Mouse (Mus musculus): ENCODE results near the gene Zbtb2.

The Zbtb2 gene

GRCm38 (mm10) chr10:4387701-4388383 lies at the start of gene Zbtb2:
Zbtb2 (minus strand) TSS chr10:4388108.
- DNase-seq (ENCODE audit: low spot score in 2 of 2), result peak; percentile 66 to 68

GRCm38 (mm10) chr10:4435416-4435815 lies 47.5 kb upstream of the Zbtb2 start:
- no peak for DNase-seq (ENCODE audit: low spot score in 2 of 2)

DNA sequence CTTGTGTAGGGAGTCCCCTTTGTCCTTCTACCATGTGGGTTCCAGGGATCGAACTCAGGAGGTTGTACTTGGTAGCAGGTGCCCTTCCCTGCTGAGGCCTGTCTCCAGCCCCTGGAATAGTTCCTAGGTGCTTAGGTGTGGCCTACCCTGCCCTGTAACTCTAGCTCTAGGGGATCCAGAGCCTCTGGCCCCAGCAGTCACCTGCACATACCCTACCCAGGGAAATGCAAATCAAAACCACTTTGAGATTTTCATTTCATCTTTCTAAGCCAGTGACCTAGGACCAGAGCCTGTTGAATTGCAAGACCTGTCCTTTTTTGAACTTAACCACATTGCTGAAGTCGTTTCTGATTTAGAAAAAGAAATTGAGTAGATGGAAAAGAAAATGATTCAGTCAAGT lies 46.0 kb upstream of the Zbtb2 start:
- peak; percentile 26 to 34 for DNase-seq (ENCODE audit: low spot score in 2 of 2)

GRCm38 (mm10) chr10:4432996-4433755 lies 45.3 kb upstream of the Zbtb2 start:
- peak; percentile 4 to 17 for DNase-seq (ENCODE audit: low spot score in 2 of 2)

- DNase-seq (ENCODE audit: low spot score in 2 of 2), result peak; percentile 95 to 96
Measured at GRCm38 (mm10) chr10:4432123-4432931, 44.4 kb upstream of the Zbtb2 start, which contains the start of the genes Rmnd1 and Armt1. Rmnd1 (minus strand) TSS chr10:4432388. Armt1 (plus strand) TSS chr10:4432467.

GRCm38 (mm10) chr10:4431746-4432122 lies 43.8 kb upstream of the Zbtb2 start:
- DNase-seq (ENCODE audit: low spot score in 2 of 2), result no peak

DNA sequence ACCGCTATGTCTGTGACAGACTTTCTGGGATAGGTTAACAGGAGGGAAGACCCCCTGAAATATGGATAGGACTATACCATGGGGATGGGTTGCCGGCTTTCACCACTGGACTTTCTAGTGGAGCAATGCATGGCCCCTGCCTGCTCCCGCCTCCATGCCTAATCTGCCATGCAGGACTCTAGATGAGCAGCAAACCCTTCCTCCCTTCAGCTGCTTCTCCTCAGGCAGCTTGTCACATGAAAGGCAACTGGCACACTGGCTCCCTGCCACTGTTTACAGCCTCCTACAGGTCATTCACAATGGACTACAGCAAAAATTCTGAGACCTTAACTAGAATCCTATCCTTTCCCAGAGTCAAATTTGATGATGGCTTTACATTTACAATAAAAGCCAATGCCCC lies 42.9 kb upstream of the Zbtb2 start:
- DNase-seq (ENCODE audit: low spot score in 2 of 2), result no peak

- DNase-seq (ENCODE audit: low spot score in 2 of 2), result peak; percentile 12 to 31
Measured at GRCm38 (mm10) chr10:4430399-4430798, 42.5 kb upstream of the Zbtb2 start.

DNA sequence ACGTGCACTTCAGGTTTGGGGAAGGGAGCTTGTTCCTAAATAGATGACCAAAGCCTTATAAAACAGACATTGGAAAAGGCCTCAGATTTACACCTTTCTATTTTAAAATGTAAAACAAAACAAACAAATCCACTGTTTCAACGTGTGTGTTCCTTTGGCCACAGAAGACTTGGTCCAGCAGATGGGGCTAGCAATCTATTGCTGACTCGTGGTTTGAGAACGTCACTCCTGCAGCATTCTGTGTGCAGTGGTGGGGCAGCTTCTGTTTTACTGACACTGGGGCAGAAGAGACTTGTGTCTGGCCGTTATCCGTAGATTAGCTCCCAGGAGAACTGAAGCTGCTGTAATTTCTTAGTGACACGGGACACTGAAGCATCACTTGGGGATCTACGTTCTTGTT lies 37.3 kb upstream of the Zbtb2 start:
- no peak for DNase-seq (ENCODE audit: low spot score in 2 of 2)

DNA sequence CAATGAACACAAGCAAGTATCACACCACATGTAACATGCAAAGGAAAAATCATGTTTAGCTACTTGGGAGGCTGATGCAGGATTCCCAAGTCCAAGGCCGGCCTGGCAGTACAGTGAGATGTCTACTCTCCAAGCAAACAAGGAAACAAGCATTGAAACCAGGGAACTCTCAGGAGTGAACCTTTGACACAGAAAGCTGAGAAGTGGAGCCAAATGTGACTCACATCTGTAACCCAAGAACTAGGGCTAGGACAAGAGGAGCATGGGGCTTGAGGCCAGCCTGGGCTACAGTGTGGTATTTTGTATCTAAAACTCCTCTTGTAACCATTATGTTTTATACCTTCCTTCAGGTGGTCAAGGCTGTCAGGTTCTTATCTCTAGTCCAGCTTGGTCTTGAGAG lies 19.3 kb upstream of the Zbtb2 start:
- no peak for DNase-seq (ENCODE audit: low spot score in 2 of 2)

DNA sequence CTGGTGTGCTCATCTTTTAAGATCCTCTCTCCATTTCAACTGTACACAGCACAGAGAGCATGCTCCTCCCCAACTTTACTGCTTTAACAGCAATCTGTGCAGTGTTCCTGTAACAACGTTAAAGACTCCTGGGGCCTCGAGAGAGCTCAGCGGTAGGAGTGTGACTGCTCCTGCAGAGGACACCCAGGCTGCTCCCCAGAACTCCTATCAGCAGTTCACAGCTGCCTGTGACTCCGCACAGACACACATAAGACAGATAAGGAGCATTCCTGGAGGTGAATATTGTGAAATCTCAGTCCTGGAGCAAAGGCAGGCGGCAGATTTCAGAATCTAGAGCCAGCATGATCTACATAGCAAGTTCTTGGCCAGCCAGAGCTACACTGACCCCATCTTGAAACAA lies 17.6 kb upstream of the Zbtb2 start:
- no peak for DNase-seq (ENCODE audit: low spot score in 2 of 2)

DNA sequence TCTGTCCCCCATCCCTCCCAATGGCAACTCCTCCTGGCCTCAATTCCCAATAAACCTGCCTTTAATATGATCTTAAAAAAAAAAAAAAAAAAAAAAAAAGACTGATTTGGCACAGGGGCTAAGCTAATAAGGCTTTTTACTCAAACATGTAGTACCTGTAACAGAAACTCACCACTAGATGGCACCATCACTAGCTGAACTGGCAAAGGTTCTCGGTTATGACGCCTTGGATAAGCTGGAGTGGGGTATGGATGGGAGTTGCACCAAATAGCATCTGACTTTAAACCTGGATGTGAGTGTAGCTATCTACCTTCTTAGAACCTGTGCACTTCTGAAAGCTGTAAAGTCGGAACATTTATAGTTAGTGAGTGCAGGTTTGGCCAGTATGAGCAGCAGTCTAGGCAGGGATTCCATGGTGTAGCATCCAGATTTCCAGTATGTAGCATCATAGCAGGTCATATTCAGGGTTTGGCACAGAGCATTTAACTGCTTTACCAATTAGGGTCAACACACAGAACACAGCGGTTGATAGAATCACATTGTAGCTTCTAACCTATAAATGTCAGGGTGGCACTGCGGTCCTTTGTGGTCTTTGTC lies 17.1 kb upstream of the Zbtb2 start:
- peak; percentile 38 to 41 for DNase-seq (ENCODE audit: low spot score in 2 of 2)

DNA sequence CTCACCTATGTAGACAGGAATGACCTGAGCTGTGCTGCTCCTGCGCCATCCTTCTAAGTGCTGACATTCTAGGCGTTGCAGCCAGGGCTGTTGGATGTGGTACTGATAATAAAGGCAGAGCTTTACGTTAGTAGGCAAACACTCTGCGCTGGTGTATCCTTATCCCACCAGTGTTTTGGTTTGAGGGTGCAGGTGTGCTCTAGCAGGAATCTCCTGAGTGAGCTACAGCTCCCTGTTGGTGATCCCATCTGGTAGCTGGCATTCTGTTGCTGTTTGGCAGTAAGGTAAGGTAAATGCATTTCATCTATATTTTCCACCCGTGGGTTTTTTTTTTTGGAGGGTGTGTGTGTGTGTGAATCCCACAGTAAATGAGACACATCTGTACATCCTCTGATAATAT lies 10.2 kb upstream of the Zbtb2 start:
- no peak for DNase-seq (ENCODE audit: low spot score in 2 of 2)

GRCm38 (mm10) chr10:4395321-4395720 lies 7.4 kb upstream of the Zbtb2 start:
- DNase-seq (ENCODE audit: low spot score in 2 of 2), result no peak

DNA sequence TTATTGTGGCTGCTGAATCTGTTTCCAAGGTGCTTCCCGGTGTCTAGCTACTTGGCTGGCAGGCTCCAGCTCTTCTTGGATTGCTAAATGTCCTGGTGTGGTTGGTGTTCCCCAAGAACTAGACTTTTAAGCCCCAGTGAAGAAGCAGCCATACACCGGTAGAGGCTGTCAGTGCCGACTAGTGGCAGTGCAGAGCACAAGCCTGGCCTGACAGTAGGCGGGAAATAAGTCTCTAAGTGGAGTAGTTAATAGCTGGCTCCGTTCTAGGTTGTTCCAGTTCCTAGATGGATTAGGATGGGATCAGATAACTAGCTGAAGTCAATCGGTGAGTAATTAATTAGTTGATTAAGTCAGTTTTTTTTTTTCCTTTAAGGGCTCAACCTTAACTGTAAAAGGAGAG lies 3.9 kb upstream of the Zbtb2 start:
- peak; percentile 32 to 37 for DNase-seq (ENCODE audit: low spot score in 2 of 2)

DNA sequence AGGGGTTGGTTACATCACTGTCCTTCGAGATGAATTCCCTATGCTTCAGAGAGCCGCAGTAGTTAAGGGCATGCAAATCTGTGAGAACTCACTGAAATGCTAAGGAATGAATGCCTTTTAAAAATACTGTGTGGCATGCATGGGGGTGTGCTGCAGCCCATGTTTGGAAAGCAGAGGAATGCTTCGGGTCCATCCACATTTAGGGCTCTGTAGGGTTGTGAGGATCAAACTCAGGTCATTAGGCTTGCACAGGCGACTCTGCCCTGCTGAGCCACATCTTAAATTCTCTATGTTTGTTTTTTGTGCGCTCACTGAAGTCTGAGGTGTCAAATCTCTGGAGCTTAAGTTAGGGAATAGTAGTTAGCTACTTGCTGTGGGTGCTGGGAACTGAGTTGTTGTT lies 3.2 kb upstream of the Zbtb2 start:
- DNase-seq (ENCODE audit: low spot score in 2 of 2), result no peak

DNA sequence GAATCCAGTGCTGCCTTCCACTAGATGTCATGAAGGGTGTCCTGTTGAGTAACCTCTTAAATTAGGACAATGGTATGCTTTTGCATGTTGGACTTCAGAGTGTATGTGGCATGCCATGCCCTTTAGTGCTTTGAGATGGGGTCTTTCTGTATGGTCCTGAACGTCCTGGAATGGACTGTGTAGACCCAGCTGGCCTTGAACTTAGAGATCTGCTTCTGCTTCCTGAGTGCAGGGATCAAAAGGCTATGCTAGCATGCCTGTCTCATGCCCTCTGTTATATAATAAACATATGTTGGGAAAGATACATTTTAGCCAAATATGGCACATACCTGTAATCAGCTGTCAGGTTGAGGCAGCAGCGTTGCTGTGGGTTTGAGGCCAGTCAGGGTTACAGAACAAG lies 2.6 kb upstream of the Zbtb2 start:
- DNase-seq (ENCODE audit: low spot score in 2 of 2), result no peak

DNA sequence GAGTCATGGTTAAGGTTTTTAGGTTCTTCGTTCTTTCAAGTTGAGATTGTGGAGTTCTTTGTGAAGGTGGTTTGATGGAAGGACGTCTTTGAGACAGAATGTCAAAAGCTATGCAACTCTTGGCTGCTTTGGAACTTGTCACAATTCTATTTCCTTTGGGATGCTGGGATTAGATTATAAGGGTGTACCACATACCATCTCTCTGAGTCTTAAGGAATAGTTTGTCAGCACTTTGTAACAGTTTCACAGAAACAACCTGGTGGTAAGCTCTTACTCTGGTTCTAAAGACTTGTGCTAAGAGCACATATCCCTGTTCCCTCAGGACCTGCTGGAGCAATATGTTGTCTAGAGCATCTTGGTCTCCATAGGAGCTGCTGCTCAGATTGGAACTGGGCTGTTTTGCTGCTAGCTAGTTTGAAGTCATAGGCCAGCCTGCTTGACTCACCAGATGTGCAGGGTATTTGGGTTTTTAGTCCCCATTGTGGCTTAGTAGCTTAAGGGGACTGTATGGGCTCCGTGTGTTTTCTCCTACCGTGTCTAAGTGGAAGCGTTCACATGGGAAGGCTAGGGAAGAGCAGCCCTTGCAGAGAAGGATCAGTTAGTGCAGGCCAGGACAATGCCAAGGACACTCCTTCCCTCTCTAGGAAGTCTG lies 1.7 kb upstream of the Zbtb2 start:
- DNase-seq (ENCODE audit: low spot score in 2 of 2), result no peak

GRCm38 (mm10) chr10:4389036-4389435 lies 1.1 kb upstream of the Zbtb2 start:
- DNase-seq (ENCODE audit: low spot score in 2 of 2), result no peak

GRCm38 (mm10) chr10:4388384-4388745 lies 457 bp upstream of the Zbtb2 start:
- DNase-seq (ENCODE audit: low spot score in 2 of 2), result no peak
